Mouse (Mus musculus): ENCODE measurements at regions not wholly inside any gene's neighbourhood (a gene's known extent, or its start where the extent isn't known, plus 50 kb on each side); places are given as distances from the start of the nearest gene placed in this dataset.

- DNase-seq, result no peak
Measured at GRCm38 (mm10) chr3:127977240-127977639, 81.1 kb upstream of the Fam241a start.

- DNase-seq, result peak; percentile 50 to 76
Measured at GRCm38 (mm10) chr3:127970891-127971290, 74.8 kb upstream of the Fam241a start.

DNA sequence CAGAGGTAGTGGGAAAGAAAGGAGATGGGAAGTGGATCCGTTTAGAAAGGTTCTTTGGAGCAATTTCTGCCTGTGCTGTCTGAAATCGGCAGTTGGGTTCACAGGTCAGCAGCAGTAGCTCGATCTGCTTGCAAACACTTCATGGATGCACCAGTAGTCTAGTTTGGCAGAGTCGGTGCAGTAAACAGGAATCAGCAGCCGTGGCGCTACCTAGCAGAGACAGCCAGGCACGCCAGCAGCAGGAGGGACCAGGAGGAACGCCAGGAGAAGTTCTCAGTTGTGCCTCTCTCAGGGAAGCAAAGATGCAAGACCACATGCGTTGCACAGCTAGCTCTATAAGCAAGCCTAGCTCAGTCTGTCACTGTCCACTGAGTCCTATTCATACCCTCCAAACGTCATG is 71.0 kb upstream of the Fam241a start:
- no peak for DNase-seq

- no peak for DNase-seq
Measured at GRCm38 (mm10) chr3:127966214-127966613, 70.1 kb upstream of the Fam241a start.

GRCm38 (mm10) chr3:127958919-127959684 is 63.0 kb upstream of the Fam241a start:
- DNase-seq, result no peak

DNA sequence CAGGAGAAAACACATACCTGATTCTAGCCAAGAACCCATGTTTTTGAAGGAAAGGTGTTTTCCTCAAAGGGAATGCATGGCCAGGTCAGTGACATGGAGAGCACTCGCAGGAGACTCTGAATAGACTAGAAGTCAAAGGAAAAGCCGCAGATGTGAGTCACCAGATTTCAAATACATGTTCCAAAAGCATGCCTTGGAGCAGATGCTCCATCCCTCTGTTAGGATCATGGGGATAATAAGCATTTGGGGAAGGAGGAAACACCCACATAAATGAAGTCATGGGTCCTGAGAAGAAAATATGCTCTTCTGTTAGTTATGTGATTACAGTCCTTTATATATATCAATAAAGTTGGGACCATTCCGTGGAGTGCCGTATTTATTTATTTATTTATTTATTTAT is 58.7 kb upstream of the Fam241a start:
- DNase-seq, result no peak

- DNase-seq, result no peak
Measured at GRCm38 (mm10) chr3:127953610-127954009, 57.5 kb upstream of the Fam241a start.

DNA sequence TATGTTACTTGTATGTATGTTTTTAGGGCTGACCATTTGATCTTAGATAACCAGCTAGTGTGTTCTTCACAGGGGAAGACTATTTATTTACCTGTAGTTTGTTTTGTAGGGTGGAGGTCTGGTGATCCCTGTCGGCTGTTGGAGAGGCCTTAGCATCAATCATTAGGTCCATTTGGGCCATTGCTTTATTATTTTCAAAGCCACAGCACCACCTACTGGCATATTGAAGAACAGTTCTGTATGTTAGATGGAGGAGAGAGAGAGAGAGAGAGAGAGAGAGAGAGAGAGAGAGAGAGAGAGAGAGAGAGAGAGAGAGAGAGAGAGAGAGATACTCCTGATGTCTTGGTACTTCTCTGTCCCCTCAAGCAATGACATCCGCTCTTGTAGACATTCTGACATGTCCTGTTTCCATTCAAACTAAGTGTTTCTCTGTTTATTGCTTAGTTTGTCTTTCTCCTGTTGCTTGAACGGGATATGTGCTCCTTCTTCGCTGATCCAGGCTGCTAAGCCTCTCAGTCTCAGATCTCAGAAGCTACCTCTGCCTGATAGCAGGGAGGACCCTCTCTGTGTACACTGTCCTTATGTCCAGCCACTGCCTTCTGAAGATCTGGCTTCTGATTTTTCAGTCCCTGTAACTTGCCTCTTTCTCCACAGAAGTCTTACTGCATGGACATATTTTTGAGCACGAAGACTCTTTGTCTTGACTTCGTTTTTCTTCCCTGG is 52.9 kb upstream of the Fam241a start:
- peak; percentile 19 to 63 for DNase-seq

DNA sequence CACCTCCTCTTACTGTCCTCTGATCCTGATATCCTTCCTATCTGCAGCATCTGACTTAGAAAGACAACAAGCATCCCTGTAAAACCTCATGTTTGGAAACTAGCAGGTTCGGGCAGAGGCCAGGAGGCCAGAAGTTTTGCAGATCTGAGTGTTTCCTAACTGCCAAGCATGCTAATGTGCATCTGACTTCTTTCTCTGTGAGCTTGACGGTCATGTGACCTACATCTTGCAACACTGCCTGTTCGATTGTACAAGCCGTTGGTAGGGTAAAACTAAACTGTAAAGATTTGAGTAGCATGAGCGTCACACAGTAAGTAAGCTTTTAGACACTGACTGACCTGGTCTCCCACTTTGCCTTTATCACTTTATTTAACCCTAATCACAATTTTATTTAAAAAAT is 52.2 kb upstream of the Fam241a start:
- no peak for DNase-seq

Measured in cerebellum, postnatal 25 days (tissue).